In the genomic region with DNA sequence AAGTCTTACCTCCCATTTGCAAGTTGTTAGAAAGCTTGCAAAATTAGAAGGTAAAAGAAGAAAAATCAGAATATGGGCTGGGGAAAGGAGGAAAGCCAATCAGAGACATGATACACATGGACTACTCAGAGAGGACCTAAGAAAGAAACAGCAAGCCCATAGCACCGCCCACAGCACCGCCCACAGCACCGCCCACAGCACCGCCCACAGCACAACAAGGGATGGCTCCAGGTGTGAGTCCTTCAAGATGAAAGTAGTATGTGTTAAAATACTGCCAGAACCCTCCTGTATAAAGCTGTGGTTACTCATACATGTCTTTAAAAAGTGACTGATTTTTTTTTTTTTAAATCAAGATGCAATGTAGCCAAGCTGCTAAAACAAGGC, we compare ENCODE assay signal across 8 mouse cellular contexts. TPM values are rescaled to one million over a fixed set of nuclear protein-coding genes. Genes with fewer than 3 reads are reported as not detected.
DNase-seq lines count a peak whose midpoint lies in the region; ATAC-seq lines count a peak whose summit lies in the region.

No protein-coding gene starts in this region.

- no peak overlapping the region for H3K4me3 ChIP-seq in heart, embryonic 11.5 days (ENCODE audit: low read depth, low read length)
- H3K4me3 ChIP-seq in forebrain, embryonic 10.5 days: peak overlapping the region; percentile 40
- H3K4me3 ChIP-seq in kidney, embryonic 15.5 days (replicated peaks): peak overlapping the region; percentile 14; the same call in 1 of the 2 replicates

- peak overlapping the region; percentile 64; the same call in 1 of the 2 replicates for H3K27ac ChIP-seq in heart, embryonic 11.5 days (ENCODE audit: low read depth, low read length)
- no peak overlapping the region for H3K27ac ChIP-seq in forebrain, embryonic 10.5 days
- H3K27ac ChIP-seq in kidney, embryonic 15.5 days: peak overlapping the region; percentile 66; the same call in 1 of the 2 replicates

- DNase-seq in heart, adult 9 months (ENCODE audit: low spot score in 2 of 2): no peak
- no peak for DNase-seq in forebrain, embryonic 10.5 days (ENCODE audit: extremely low spot score, low spot score)
- DNase-seq in naive thymus-derived CD4-positive, alpha-beta T cell, adult 2 months (ENCODE audit: low read depth): peak; percentile 77
- DNase-seq in Muller cell, postnatal 12 days (ENCODE audit: inconsistent ontology term): no peak
- no peak for DNase-seq in retina, embryonic 14.5 days (ENCODE audit: low spot score)
- DNase-seq in left cerebral cortex, adult 18-20 months (ENCODE audit: low spot score in 2 of 2): no peak

- H3K9me3 ChIP-seq in heart, embryonic 11.5 days (replicated peaks; ENCODE audit: control insufficient read depth, low read length): no peaks in the 10 kb centered on the region
- no peaks in the 10 kb centered on the region for H3K9me3 ChIP-seq in forebrain, embryonic 10.5 days
- no peaks in the 10 kb centered on the region for H3K9me3 ChIP-seq in kidney, embryonic 15.5 days (replicated peaks)

- H3K4me2 ChIP-seq in heart, embryonic 11.5 days: peak overlapping the region; percentile 63
- peak overlapping the region; percentile 48 for H3K4me2 ChIP-seq in kidney, embryonic 15.5 days

- ATAC-seq in heart, embryonic 11.5 days (replicated peaks; ENCODE audit: insufficient number of reproducible peaks, low FRiP score, low TSS enrichment): 0 out of 2 replicates have a peak, but pooled peaks have one; percentile 57
- peak; percentile 52; the same call in 1 of the 2 replicates for ATAC-seq in kidney, embryonic 15.5 days (replicated peaks; ENCODE audit: low FRiP score)

- WGBS in heart, embryonic 11.5 days (ENCODE audit: insufficient replicate concordance): 21% methylated on average over 4 of the region's 4 CpGs
- 4% methylated on average over 4 of the region's 4 CpGs for WGBS in forebrain, embryonic 10.5 days
- 18% methylated on average over 4 of the region's 4 CpGs for WGBS in kidney, embryonic 15.5 days

- H3K27me3 ChIP-seq in heart, embryonic 11.5 days (ENCODE audit: control insufficient read depth, insufficient read depth, low read length): no peaks in the 10 kb centered on the region
- peaks cover 45% of the 10 kb centered on the region for H3K27me3 ChIP-seq in forebrain, embryonic 10.5 days (ENCODE audit: poor library complexity, severe bottlenecking)
- H3K27me3 ChIP-seq in kidney, embryonic 15.5 days: no peaks in the 10 kb centered on the region

- peaks cover 91% of the 10 kb centered on the region for H3K4me1 ChIP-seq in heart, embryonic 11.5 days (ENCODE audit: control insufficient read depth, insufficient read depth, low read length)
- H3K4me1 ChIP-seq in forebrain, embryonic 10.5 days: peaks cover 68% of the 10 kb centered on the region
- H3K4me1 ChIP-seq in kidney, embryonic 15.5 days: peaks cover 80% of the 10 kb centered on the region

- H3K9ac ChIP-seq in heart, embryonic 11.5 days (ENCODE audit: low read depth, low read length): no peak overlapping the region
- H3K9ac ChIP-seq in kidney, embryonic 15.5 days: no peak overlapping the region

- no peaks in the 10 kb centered on the region for H3K36me3 ChIP-seq in heart, embryonic 11.5 days (ENCODE audit: control insufficient read depth, insufficient read depth, low read length)
- no peaks in the 10 kb centered on the region; the same call in 1 of the 2 replicates for H3K36me3 ChIP-seq in forebrain, embryonic 10.5 days (replicated peaks)
- no peaks in the 10 kb centered on the region for H3K36me3 ChIP-seq in kidney, embryonic 15.5 days

RNA-seq across cellular contexts. Expression of gene Sgms1, which starts 44.8 kb away (rescaled TPM):
- polyA plus RNA-seq in heart, embryonic 11.5 days (2014; fragmentation: Nextera tagmentation; extraction: Ambion mirVana): 36.8 and 40.6 TPM in 2 replicates
- polyA plus RNA-seq in forebrain, embryonic 10.5 days (2016; fragmentation: Nextera tagmentation; extraction: Ambion mirVana): 14.1 and 15.1 TPM in 2 replicates
- 52.6 and 57.0 TPM in 2 replicates for polyA plus RNA-seq in kidney, embryonic 15.5 days (2015; fragmentation: Nextera tagmentation; extraction: Ambion mirVana)
- 10 to 100 TPM; 45.3 to 46.0 TPM for total RNA-seq in left cerebral cortex, adult 18-20 months (2021)
